Mouse (Mus musculus): ENCODE data around the gene Rere.
"Not testable (repeated sequence)": the region's sequence is repeated elsewhere in the genome, so short reads cannot be mapped to it uniquely, and the experiment has no call there.

Rere gene

DNA sequence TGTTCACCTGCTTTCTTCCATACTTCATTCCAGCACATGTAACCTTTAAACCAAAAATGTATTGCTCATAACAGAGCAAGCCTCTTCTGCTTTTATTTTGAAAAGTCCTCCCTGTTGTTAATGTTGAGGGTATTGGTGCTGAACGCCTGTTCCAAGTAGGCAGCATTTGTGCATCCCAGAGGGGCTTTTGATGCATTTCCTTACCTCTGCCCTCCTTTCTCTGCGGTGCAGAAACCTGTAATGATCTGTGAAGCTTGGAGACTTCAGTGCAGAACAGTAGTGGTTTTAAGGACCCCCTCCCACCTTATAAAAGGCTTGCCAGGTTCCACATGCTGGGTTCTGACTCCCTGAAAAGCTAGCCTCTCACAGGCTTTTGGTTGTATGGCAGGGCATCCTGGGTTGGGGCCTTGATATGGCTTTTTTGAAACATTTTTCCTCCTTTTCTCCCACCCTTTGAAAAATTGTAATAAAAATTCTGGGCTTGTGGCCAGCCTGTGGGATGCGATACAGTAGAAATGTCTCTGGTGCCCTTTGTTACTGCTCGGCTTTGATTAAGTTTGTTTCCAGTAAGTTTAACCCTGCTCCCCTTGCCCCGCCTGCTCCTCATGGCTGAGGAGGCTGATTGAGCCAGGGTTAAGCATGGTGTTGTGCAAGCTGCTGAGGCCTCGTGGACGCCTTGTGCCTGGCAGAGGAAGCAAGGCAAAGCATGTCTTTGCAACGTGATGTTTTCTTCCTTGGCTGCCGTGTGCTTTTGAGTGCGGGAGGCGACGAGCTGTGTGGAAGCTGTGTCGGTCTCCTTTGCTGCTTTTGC is 301.7 kb downstream of the Rere start:
- no peak for DNase-seq (ENCODE audit: low spot score)

DNA sequence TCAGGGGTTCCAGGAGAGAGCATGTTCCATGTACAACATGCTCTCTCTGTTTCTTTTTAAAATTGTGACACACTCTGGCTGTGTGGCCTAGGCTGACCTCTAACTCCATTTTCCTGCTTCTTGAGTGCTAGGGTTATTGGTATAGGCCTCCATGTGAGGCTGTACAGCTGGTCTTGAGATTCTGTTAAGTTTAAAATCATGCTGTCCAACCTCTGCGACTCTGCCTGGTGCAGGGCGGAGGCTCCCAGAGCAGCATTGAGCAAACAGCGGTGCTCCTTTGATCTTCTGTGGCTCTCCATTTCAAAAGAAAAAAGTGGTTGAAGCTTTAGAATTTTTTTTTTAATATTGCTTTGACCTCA is 302.3 kb downstream of the Rere start:
- no peak for DNase-seq (ENCODE audit: low spot score)

DNA sequence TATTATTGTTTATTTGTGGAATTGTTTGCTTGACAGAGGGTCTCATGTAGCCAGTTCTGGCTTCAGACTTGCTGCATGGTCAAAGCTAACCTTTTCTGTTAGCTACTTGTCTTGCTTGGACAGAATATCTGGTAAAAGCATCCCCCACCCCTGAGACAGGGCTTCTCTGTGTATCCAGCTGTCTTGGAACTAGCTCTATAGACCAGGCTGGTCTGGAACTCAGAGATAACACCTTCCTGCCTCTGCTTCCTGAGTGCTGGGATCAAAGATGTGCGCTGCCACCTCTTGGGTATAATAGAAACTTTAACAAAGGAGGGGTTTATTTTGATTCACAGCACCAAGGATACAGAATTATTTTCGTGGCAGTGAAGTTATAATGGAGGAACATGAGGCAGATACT is 304.4 kb downstream of the Rere start:
- DNase-seq (ENCODE audit: low spot score): no peak

DNA sequence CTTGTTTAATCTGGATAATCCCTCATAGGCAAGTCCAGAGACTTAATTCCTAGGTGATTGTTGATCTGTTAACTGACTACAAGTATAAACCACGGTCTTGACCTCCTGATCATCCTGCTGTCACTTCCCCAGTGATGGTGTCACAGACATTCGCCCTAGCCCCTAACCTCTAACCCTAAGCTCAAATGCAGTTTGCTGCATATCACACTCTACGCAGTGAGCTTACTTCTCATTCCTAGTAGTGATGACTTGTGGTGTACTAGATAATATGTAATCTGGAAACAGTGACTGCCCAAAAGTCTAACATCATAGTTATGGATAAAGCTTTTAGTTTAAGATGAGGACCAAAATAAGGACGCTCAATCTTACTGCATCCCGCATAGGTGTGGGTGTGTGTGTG is 304.8 kb downstream of the Rere start:
- no peak for DNase-seq (ENCODE audit: low spot score)

DNA sequence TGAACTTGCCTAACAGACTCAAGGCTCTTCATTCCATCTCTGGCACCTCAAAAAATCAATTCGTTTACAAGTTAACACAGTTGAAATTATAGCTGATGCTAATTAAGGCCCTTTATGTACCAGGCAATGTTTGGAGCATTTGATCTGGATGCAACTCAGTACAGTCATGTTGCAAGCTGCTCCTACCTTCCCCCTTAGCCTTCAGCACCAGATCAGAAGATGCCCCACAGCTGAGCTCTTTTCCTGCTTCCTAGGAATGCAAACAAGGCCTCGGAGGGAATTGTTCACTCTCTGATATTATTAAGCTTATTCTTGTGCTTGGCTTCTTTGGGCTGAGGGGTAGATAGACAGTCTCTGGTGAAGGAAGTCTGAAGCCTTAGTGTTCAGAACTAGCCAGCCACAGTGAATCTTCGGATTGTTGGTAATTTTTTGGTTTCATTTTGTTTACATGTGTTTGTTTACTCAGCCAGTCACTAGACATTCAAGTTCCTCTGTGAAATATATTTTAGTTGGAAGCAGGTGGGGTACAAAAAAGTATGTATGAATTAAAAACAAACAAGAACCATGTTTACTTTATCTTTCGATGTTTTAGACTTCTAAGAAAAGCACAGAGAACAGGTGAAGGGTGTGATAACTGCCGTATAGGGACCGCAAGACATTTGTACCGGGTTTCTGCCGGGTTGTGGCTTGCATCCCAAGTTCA is 306.3 kb downstream of the Rere start:
- DNase-seq (ENCODE audit: low spot score): no peak

DNA sequence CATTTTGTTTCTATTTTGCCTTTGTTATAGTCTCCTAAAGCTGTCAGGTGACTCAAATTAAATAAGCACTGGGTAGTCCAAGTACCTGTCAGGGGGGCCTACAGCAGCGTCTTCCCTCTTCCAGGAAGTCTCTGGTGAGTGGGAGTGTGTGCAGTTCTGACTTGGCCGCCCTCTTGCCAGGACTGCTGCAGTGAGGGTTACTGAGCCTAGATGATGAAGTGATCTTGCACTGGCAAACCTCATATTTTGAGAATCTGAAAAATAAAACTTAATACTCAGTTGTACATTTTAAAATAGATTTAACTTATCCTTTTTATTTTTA is 306.8 kb downstream of the Rere start:
- DNase-seq (ENCODE audit: low spot score): no peak

GRCm38 (mm10) chr4:150590621-150591282 is 309.3 kb downstream of the Rere start:
- DNase-seq (ENCODE audit: low spot score): no peak

GRCm38 (mm10) chr4:150591602-150592001 is 310.2 kb downstream of the Rere start:
- DNase-seq (ENCODE audit: low spot score): no peak

GRCm38 (mm10) chr4:150592087-150592486 is 310.6 kb downstream of the Rere start:
- DNase-seq (ENCODE audit: low spot score): no peak

DNA sequence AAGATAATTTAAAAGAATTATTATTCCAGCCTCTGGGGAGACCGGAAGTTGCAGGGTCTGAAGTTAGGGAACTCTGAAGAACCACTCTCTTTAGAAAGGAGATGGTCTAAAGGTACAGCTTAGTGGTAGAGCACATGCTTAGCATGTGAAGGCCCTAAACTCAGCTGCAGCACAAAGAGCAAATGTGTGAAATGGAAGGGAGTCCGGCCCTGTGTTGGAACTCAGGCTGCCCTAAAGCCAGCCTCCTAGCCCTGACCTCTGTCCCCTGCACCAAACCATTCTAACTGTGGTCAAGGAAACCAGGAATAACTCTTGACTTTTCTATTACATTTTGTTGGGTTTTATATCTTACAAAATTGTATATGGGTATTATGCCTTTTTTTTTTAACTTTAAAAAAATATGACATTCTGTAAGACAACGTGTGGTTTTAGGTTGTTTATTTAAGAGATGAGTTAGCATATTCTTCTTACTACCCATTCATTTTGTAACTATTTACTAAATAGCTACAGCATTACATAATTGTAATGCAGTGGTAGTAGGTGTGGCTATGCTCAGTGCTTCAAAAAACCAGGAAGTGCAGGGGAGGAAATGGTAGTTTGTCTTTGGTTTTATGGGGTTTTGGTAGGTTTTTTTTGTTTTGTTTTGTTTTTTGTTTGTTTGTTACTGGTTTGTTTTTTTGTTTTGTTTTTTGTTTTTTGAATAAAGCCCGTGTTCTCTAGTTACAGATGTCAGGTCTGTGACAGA is 312.2 kb downstream of the Rere start:
- DNase-seq (ENCODE audit: low spot score): no peak

DNA sequence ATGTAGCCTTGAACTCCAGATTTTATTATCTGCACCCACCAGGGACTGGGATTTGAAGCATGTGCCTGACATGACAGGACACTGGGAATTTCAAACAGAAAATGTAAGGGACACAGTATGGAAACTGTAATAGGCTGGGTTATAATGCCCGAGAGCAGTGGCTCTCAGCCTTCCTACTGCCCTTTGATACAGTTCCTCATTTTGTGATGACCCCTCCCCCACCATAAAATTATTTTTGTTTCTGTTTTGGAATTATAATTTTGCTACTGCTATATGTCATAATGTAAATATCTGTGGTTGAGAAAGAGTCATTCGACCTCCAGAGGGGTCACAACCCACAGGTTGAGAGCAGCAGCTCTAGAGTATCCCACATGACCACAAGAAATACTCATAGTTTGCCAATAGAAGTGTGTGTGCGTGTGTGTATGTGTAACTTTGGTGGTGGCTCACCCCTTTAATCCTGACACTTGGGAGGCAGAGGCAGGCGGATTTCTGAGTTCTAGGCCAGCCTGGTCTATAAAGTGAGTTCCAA is 312.9 kb downstream of the Rere start:
- DNase-seq (ENCODE audit: low spot score): no peak

DNA sequence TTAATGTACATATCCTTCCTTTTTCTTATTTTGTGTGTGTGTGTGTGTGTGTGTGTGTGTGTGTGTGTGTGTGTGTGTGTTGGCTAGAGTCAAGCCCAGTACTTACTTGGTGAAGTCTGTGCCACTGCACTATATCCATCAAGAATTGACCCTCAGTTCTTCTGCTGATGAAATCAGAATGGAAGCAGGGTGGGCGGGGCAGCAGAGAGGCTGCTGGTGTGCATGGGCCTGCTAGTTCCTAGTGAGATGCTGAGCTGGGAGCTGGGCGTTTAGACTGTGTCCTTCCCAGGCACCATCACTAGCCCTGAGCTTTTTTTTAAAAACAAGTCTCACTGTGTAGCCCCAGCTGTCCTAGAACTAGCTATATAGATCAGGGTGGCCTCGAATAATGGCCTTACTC is 313.6 kb downstream of the Rere start:
- DNase-seq (ENCODE audit: low spot score): no peak

DNA sequence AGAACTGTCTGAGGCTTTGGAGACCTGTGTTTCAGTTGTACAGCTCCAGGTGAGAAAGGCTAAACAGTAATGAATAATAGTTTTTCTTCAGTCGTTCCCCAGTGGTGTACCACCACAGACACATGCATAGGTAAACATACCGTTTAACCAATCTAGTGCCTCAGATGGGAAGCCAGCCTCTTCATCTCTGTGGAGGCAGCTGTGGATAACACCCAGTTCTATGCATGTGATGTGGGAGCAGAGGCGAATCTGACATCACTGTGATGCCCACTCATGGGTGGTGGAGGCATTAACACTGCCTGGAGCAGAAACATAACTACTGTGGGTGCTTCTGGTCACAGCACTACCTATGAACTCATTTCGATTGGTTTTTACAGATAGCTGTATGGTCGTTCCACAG is 314.5 kb downstream of the Rere start:
- DNase-seq (ENCODE audit: low spot score): no peak

DNA sequence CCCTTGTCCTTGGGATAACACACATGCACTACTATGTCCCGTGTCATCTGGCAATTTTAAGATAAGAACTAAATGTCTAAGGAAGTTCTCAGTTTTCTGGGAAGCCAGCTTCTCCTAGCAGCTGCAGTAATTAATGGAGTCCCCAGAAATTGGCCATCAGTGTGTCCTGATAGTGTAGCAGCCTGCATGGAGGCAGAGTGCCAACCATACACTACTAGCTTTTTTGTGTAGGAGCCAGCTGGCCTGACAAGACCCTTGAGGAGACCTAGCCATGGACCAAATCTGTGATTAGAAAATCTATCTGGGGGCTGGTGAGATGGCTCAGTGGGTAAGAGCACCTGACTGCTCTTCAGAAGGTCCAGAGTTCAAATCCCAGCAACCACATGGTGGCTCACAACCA is 317.2 kb downstream of the Rere start:
- no peak for DNase-seq (ENCODE audit: low spot score)

- DNase-seq (ENCODE audit: low spot score): no peak
Observed at GRCm38 (mm10) chr4:150599119-150599992, 317.9 kb downstream of the Rere start.

DNA sequence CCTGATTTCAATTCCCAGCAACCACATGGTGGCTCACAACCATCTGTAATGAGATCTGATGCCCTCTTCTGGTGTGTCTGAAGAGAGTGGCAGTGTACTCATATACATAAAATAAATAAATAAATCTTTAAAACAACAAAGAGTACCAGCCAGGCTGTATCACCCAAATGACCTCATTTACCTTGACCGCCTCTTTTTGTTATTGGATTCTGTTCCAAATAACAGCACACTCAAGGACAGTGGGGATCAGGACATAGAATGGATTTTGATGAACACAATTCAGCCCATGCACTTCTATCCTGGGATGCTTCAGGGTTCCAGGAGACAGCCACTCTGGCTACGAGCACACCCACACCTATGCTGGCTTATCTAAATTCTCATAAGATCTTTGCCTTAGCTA is 319.1 kb downstream of the Rere start:
- DNase-seq (ENCODE audit: low spot score): not testable (repeated sequence)

DNA sequence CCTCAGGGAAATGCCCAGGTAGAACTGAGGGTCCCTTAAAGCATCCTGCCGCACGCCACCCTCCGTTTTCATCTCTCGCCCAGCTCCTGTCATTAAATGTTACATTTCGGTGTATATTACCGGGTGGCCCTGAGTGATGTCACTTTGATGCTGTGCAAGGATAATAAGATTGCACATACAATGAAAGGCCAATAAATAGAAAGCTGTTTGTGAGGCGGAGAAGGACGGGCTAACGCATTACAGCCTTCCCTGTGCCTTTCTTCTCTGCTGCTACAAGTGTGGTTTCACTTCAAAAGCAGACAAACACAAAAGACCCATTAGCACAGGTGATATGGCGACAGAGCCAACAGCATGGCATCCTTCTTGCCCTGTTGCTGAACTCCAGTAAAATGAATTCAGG is 320.0 kb downstream of the Rere start:
- DNase-seq (ENCODE audit: low spot score): no peak

- DNase-seq (ENCODE audit: low spot score): no peak
Observed at GRCm38 (mm10) chr4:150603366-150604061, 322.1 kb downstream of the Rere start.

- DNase-seq (ENCODE audit: low spot score): no peak
Observed at GRCm38 (mm10) chr4:150605804-150606203, 324.4 kb downstream of the Rere start.

GRCm38 (mm10) chr4:150606449-150607161 is 325.2 kb downstream of the Rere start:
- peak; percentile 48 for DNase-seq (ENCODE audit: low spot score)
